Mouse (Mus musculus): ENCODE data around the gene Pnn. TPM values are rescaled to one million over a fixed set of nuclear protein-coding genes. Genes with fewer than 3 reads are reported as not detected.

Gene Pnn
- polyA plus RNA-seq, 1 experiment from 2014 or later = 59.8 TPM

GRCm38 (mm10) chr12:59104771-59105170, 38.1 kb downstream of the Pnn start:
- Histone ChIP-seq H3K27ac (no peak overlapping the region), H3K4me3 (ENCODE audit: inconsistent target) (no peak overlapping the region), H3K79me2 (ENCODE audit: inconsistent target) (no peaks in the 10 kb centered on the region), H3K36me3 (ENCODE audit: inconsistent target) (no peaks in the 10 kb centered on the region)
- WGBS (ENCODE audit: missing documents) = 91% methylated on average over 5 of the region's 5 CpGs

GRCm38 (mm10) chr12:59105914-59106313, 39.2 kb downstream of the Pnn start:
- no peaks in the 10 kb centered on the region for H3K79me2 ChIP-seq (ENCODE audit: inconsistent target)
- no peaks in the 10 kb centered on the region for H3K36me3 ChIP-seq (ENCODE audit: inconsistent target)
- 89% methylated on average over 6 of the region's 6 CpGs for WGBS (ENCODE audit: missing documents)
- H3K27ac ChIP-seq = no peak overlapping the region
- H3K4me3 ChIP-seq (ENCODE audit: inconsistent target) = no peak overlapping the region

- no peaks in the 10 kb centered on the region for H3K36me3 ChIP-seq (ENCODE audit: inconsistent target)
- H3K79me2 ChIP-seq (ENCODE audit: inconsistent target) = no peaks in the 10 kb centered on the region
- WGBS (ENCODE audit: missing documents) = 92% methylated on average over 5 of the region's 5 CpGs
- H3K27ac ChIP-seq = no peak overlapping the region
- no peak overlapping the region for H3K4me3 ChIP-seq (ENCODE audit: inconsistent target)
Measured at GRCm38 (mm10) chr12:59106491-59106890, 39.8 kb downstream of the Pnn start.

- WGBS (ENCODE audit: missing documents) = 94% methylated on average over 4 of the region's 4 CpGs
- no peaks in the 10 kb centered on the region for H3K36me3 ChIP-seq (ENCODE audit: inconsistent target)
Measured at GRCm38 (mm10) chr12:59107926-59108325, 41.2 kb downstream of the Pnn start.

GRCm38 (mm10) chr12:59117184-59117583, 50.5 kb downstream of the Pnn start:
- no peaks in the 10 kb centered on the region for H3K79me2 ChIP-seq (ENCODE audit: inconsistent target)
- 75% methylated on average over 3 of the region's 3 CpGs for WGBS (ENCODE audit: missing documents)
- no peak overlapping the region for H3K4me3 ChIP-seq (ENCODE audit: inconsistent target)
- H3K36me3 ChIP-seq (ENCODE audit: inconsistent target) = no peaks in the 10 kb centered on the region
- no peak overlapping the region for H3K27ac ChIP-seq

More at GRCm38 (mm10) chr12:59107926-59108325, 41.2 kb downstream of the Pnn start:
- Histone ChIP-seq H3K79me2 (ENCODE audit: inconsistent target) (no peaks in the 10 kb centered on the region), H3K4me3 (ENCODE audit: inconsistent target) (no peak overlapping the region), H3K27ac (no peak overlapping the region)

Other genes starting within 250 kb of the Pnn start
- gene Sec23a, start 54.9 kb upstream of the Pnn start, polyA plus RNA-seq (2018) = 12.6 to 14.3 TPM (median 12.7 TPM) in 3 replicates
- gene Gemin2, start 53.5 kb upstream of the Pnn start, polyA plus RNA-seq (2018) = 3.3 to 9.5 TPM (median 3.6 TPM) in 3 replicates
- 72.9 to 120 TPM (median 94.4 TPM) in 3 replicates for gene Trappc6b, start 5.4 kb upstream of the Pnn start, polyA plus RNA-seq (2018)
- gene Mia2, start 28.9 kb downstream of the Pnn start, polyA plus RNA-seq (2018) = 74.3 to 171 TPM (median 100 TPM) in 3 replicates
- 20.6 to 26.1 TPM (median 23.0 TPM) in 3 replicates for gene Fbxo33, start 152.8 kb downstream of the Pnn start, polyA plus RNA-seq (2018)